Mouse (Mus musculus) intestine, embryonic 15.5 days (tissue): ENCODE results near the gene Grtp1. TPM values are rescaled to one million over a fixed set of nuclear protein-coding genes. Genes with fewer than 3 reads are reported as not detected.

Source experiments
- ATAC-seq: fragments of 200-750 bp; cut with Nextera tagmentation; 2 replicates; pipeline ENCODE4 v1.8.0; 2017; ENCODE audit warnings: moderate TSS enrichment, moderate library complexity
- H3K27ac ChIP-seq: fragments of 300-500 bp; sonication (generic); 2 replicates; pipeline ENCODE4 v1.5.1; 2015; ENCODE audit warnings: mild to moderate bottlenecking, inconsistent platforms
- H3K27me3 ChIP-seq: fragments of 300-500 bp; sonication (generic); replicated peaks from 2 replicates; pipeline ENCODE4 v1.6.1; 2015; ENCODE audit warnings: inconsistent platforms
- H3K36me3 ChIP-seq: fragments of 300-500 bp; sonication (generic); 2 replicates; pipeline ENCODE4 v1.6.1; 2015; ENCODE audit warnings: inconsistent platforms
- H3K4me1 ChIP-seq: fragments of 300-500 bp; sonication (generic); replicated peaks from 2 replicates; pipeline ENCODE4 v1.6.1; 2015; ENCODE audit warnings: inconsistent platforms
- H3K4me2 ChIP-seq: fragments of 300-500 bp; sonication (generic); replicated peaks from 2 replicates; pipeline ENCODE4 v1.6.1; 2015; ENCODE audit warnings: mild to moderate bottlenecking, inconsistent platforms
- H3K4me3 ChIP-seq: fragments of 300-500 bp; sonication (generic); replicated peaks from 2 replicates; pipeline ENCODE4 v1.5.1; 2015; ENCODE audit warnings: inconsistent platforms
- H3K9ac ChIP-seq: fragments of 300-500 bp; sonication (generic); 2 replicates; pipeline ENCODE4 v1.6.1; 2015; ENCODE audit warnings: inconsistent platforms
- H3K9me3 ChIP-seq: fragments of 300-500 bp; sonication (generic); 2 replicates; pipeline ENCODE4 v1.6.1; 2016; ENCODE audit warnings: inconsistent platforms
- WGBS: fragments of 180-500 bp; shearing (Covaris S2); methylation state at CpG from one replicate; pipeline ENCODE4 v1.1.7; 2015; 5-methylcytosine and 5-hydroxymethylcytosine counted together
- polyA plus RNA-seq: library from polyadenylated mRNA; unstranded; fragments of >200 nt; fragmentation: Nextera tagmentation; extraction: Ambion mirVana; gene quantifications from 2 replicates; pipeline ENCODE4 v1.2.1, GENCODE M21; 2015

Gene Grtp1
- polyA plus RNA-seq, 1 experiment from 2014 or later: 51.6 TPM

GRCm38 (mm10) chr8:13180911-13181690, 19.3 kb downstream of the Grtp1 start:
- 80% methylated on average over 18 of the region's 18 CpGs for WGBS
- no peaks in the 10 kb centered on the region for H3K27me3 ChIP-seq

DNA sequence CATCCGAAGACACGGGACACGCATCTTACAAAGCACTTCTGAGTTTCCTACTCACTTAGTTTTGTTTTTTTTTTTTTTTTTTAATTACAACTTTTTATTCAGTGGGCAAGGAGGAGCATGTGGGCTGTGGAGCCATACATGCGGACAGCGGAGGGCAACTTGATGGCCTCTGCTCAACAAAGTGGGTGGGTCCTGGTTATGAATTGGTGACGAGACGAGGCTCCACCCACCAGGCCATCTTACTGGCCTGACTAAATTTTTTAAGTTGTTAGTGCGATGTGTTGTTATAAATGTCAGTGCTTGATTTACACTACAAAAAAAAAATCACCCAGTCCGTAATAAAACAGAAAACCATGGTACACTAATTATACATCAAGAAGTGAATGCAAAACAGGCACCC, 20.0 kb downstream of the Grtp1 start:
- Histone ChIP-seq H3K36me3 (peaks cover 9% of the 10 kb centered on the region; the same call in 1 of the 2 replicates), H3K9ac (no peak overlapping the region), H3K27me3 (no peaks in the 10 kb centered on the region), H3K4me2 (no peak overlapping the region), H3K4me1 (no peaks in the 10 kb centered on the region), H3K4me3 (no peak overlapping the region), H3K9me3 (no peaks in the 10 kb centered on the region), H3K27ac (no peak overlapping the region)
- ATAC-seq: no peak
- WGBS: 81% methylated on average over 9 of the region's 9 CpGs

More at GRCm38 (mm10) chr8:13180911-13181690, 19.3 kb downstream of the Grtp1 start:
- Histone ChIP-seq H3K9me3 (no peaks in the 10 kb centered on the region), H3K36me3 (peaks cover 3% of the 10 kb centered on the region; the same call in 1 of the 2 replicates), H3K4me2 (no peak overlapping the region), H3K27ac (no peak overlapping the region), H3K4me3 (no peak overlapping the region), H3K9ac (no peak overlapping the region), H3K4me1 (no peaks in the 10 kb centered on the region)
- no peak for ATAC-seq

DNA sequence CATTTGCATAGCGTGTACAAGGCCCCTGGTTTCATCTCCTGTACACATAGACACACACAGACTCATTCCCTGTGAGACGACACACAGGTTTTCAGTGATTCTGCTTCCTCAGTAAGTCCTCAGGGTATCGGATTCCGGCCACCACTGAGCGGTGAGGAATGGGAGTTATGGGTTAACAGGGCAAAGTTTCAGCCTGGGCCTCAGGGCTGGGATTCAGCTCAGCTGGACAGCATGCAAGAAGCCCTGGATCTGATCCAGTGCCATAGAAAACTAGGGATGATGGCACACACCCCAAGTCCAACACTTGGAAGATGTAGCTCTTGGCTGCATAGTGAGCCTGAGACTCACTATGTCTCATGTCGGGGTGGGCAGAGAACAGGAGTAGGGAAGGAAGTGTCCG, 20.5 kb downstream of the Grtp1 start:
- peaks cover 12% of the 10 kb centered on the region; the same call in 1 of the 2 replicates for H3K36me3 ChIP-seq
- 78% methylated on average over 7 of the region's 7 CpGs for WGBS

GRCm38 (mm10) chr8:13179482-13179881, 20.9 kb downstream of the Grtp1 start:
- Histone ChIP-seq H3K4me2 (no peak overlapping the region), H3K27ac (no peak overlapping the region), H3K4me1 (no peaks in the 10 kb centered on the region), H3K4me3 (no peak overlapping the region), H3K9me3 (no peaks in the 10 kb centered on the region), H3K9ac (no peak overlapping the region), H3K36me3 (peaks cover 15% of the 10 kb centered on the region; the same call in 1 of the 2 replicates), H3K27me3 (no peaks in the 10 kb centered on the region)
- WGBS: 79% methylated on average over 6 of the region's 6 CpGs
- no peak for ATAC-seq

More for the DNA sequence above, 20.5 kb downstream of the Grtp1 start:
- no peak overlapping the region for H3K4me2 ChIP-seq
- H3K9ac ChIP-seq: no peak overlapping the region
- no peak overlapping the region for H3K4me3 ChIP-seq
- H3K27ac ChIP-seq: no peak overlapping the region
- no peaks in the 10 kb centered on the region for H3K9me3 ChIP-seq
- no peaks in the 10 kb centered on the region for H3K27me3 ChIP-seq
- no peak for ATAC-seq
- no peaks in the 10 kb centered on the region for H3K4me1 ChIP-seq

GRCm38 (mm10) chr8:13178137-13178536, 22.3 kb downstream of the Grtp1 start:
- no peaks in the 10 kb centered on the region for H3K9me3 ChIP-seq
- no peak overlapping the region for H3K4me3 ChIP-seq
- peaks cover 26% of the 10 kb centered on the region for H3K36me3 ChIP-seq
- H3K27me3 ChIP-seq: no peaks in the 10 kb centered on the region
- no peak overlapping the region for H3K4me2 ChIP-seq
- no peak for ATAC-seq
- H3K27ac ChIP-seq: no peak overlapping the region
- H3K4me1 ChIP-seq: no peaks in the 10 kb centered on the region
- no peak overlapping the region for H3K9ac ChIP-seq
- 90% methylated on average over 5 of the region's 5 CpGs for WGBS

DNA sequence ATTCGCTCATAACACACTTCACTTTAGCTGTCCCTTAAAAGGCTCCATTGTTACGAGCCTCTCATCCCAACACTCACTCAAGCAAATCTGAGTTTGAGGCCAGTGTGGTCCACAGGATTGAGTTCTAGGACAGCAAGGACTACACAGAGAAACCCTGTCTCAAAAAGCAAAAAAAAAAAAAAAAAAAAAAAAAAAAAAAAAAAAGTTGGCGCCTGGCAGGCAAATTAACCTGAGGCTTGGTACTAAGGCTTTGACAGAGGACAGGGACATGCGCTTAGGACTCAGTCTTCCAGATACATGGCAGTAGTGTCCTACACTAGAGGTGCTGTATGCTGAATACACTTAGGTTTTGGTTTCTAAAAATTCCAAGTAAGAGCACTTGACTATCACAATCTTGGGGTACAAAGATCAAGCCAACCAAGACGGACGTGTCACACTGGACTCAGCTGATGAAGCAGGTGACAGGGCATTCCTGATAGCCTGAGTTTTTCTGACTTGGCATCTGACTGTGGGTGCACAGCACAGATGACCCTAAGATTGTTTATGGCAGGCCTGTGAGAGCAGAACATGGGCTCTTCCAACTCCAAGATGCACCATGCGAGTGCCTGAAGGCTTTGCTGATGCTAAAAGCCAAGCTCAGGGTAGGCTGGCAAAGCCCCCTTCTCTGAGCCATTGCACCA, 23.1 kb downstream of the Grtp1 start:
- no peak overlapping the region for H3K9ac ChIP-seq
- peaks cover 34% of the 10 kb centered on the region for H3K36me3 ChIP-seq
- no peaks in the 10 kb centered on the region for H3K4me1 ChIP-seq
- H3K4me2 ChIP-seq: no peak overlapping the region
- no peak overlapping the region for H3K4me3 ChIP-seq
- WGBS: 85% methylated on average over 7 of the region's 7 CpGs
- no peaks in the 10 kb centered on the region for H3K27me3 ChIP-seq
- ATAC-seq: peak; percentile 46; the same call in 1 of the 2 replicates
- no peaks in the 10 kb centered on the region for H3K9me3 ChIP-seq
- H3K27ac ChIP-seq: no peak overlapping the region

DNA sequence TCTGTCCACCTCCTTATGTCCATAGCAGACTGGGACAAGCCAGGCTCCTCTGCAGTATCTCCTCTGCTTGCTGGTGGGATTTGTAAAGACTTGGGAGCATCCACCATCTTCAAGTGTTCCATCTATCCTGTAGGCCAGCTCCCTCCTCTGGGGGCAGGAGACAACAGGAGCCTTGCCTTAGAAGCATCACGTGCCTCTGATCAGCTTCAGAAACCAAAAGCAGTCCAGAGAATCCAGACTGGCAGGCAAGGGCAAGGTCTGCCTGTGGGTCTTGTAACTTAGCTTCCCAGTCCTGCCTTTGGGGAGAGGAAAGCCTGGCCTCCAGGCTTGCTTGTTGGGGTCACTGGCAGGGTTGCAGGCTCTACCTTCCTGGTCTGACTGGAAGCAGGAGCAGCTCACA, 24.8 kb downstream of the Grtp1 start:
- no peak overlapping the region for H3K4me3 ChIP-seq
- no peak overlapping the region for H3K27ac ChIP-seq
- no peak overlapping the region for H3K4me2 ChIP-seq
- no peaks in the 10 kb centered on the region for H3K27me3 ChIP-seq
- no peak for ATAC-seq
- H3K9me3 ChIP-seq: no peaks in the 10 kb centered on the region
- peaks cover 47% of the 10 kb centered on the region for H3K36me3 ChIP-seq
- no peaks in the 10 kb centered on the region for H3K4me1 ChIP-seq
- no peak overlapping the region for H3K9ac ChIP-seq
- 87% methylated on average over 1 of the region's 1 CpGs for WGBS

DNA sequence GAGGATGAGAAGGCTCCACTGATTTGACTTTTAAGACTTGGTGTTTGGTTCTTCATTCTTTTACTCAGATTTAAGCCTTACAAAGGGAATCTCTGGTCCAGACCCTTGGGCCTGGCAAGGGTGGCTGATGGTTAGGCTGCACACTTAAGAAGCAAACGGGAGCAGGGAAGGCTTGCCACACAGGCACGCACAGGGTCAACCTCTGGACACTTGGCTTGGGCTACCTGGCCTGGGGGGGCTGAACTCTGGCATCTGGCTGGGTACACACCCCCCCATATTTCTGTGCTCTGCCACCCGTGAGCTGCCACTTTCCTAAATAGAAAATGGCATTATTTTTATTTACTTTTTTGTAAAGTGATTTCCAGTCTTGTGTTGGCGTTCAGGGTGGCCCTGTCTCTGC, 25.6 kb downstream of the Grtp1 start:
- Histone ChIP-seq H3K36me3 (peaks cover 47% of the 10 kb centered on the region), H3K27me3 (no peaks in the 10 kb centered on the region), H3K9me3 (no peaks in the 10 kb centered on the region), H3K9ac (no peak overlapping the region), H3K27ac (no peak overlapping the region), H3K4me2 (no peak overlapping the region), H3K4me1 (no peaks in the 10 kb centered on the region), H3K4me3 (no peak overlapping the region)
- 90% methylated on average over 4 of the region's 4 CpGs for WGBS
- no peak for ATAC-seq

DNA sequence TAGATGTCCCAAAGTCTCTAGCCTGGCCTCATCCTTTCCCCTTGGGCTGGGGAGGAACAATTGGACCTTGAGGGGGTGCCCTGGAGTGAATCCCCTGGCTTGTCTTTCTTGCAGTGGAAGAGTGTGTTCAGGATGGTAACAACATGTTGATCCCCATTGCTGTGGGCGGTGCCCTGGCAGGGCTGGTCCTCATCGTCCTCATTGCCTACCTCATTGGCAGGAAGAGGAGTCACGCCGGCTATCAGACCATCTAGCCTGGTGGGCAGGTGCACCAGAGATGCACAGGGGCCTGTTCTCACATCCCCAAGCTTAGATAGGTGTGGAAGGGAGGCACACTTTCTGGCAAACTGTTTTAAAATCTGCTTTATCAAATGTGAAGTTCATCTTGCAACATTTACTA, 26.1 kb downstream of the Grtp1 start:
- 86% methylated on average over 4 of the region's 4 CpGs for WGBS
- no peak overlapping the region for H3K4me3 ChIP-seq
- no peak overlapping the region for H3K27ac ChIP-seq
- no peak overlapping the region for H3K4me2 ChIP-seq
- no peaks in the 10 kb centered on the region for H3K4me1 ChIP-seq
- peaks cover 47% of the 10 kb centered on the region for H3K36me3 ChIP-seq
- no peaks in the 10 kb centered on the region for H3K9me3 ChIP-seq
- ATAC-seq: no peak
- H3K9ac ChIP-seq: no peak overlapping the region
- no peaks in the 10 kb centered on the region for H3K27me3 ChIP-seq

DNA sequence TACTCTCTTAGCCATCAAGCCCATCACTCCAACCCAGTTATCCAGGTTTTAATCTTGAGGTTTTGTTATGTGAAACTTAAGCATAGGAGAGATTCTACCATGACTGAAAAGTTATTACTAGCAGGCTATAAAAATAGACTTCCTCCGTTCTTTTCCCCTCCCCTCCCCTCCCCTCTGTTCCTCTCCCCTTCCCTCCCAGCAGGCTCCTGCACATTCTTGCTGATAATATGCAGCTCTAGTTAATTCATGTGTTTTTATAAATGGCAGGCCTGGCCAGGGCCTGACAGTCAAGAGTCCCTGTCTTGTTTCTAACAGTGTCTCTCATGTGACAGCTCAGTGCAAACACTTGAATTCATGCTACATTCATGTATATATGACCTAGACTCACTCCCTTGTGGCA, 29.9 kb downstream of the Grtp1 start:
- Histone ChIP-seq H3K27me3 (no peaks in the 10 kb centered on the region), H3K4me2 (no peak overlapping the region), H3K4me3 (no peak overlapping the region), H3K27ac (no peak overlapping the region), H3K9me3 (no peaks in the 10 kb centered on the region), H3K4me1 (no peaks in the 10 kb centered on the region), H3K36me3 (peaks cover 54% of the 10 kb centered on the region), H3K9ac (no peak overlapping the region)
- WGBS: 47% methylated on average over 1 of the region's 1 CpGs
- ATAC-seq: no peak

GRCm38 (mm10) chr8:13164361-13164760, 36.1 kb downstream of the Grtp1 start:
- WGBS: 83% methylated on average over 5 of the region's 5 CpGs
- no peak for ATAC-seq
- Histone ChIP-seq H3K27ac (no peak overlapping the region), H3K36me3 (peaks cover 14% of the 10 kb centered on the region), H3K9ac (no peak overlapping the region), H3K9me3 (no peaks in the 10 kb centered on the region), H3K27me3 (no peaks in the 10 kb centered on the region), H3K4me2 (no peak overlapping the region), H3K4me3 (no peak overlapping the region), H3K4me1 (peaks cover 16% of the 10 kb centered on the region)

GRCm38 (mm10) chr8:13163563-13163962, 36.9 kb downstream of the Grtp1 start:
- Histone ChIP-seq H3K9me3 (no peaks in the 10 kb centered on the region), H3K36me3 (peaks cover 12% of the 10 kb centered on the region), H3K4me1 (peaks cover 18% of the 10 kb centered on the region), H3K4me3 (no peak overlapping the region), H3K27me3 (no peaks in the 10 kb centered on the region), H3K27ac (no peak overlapping the region), H3K4me2 (no peak overlapping the region), H3K9ac (no peak overlapping the region)
- ATAC-seq: no peak
- 59% methylated on average over 1 of the region's 1 CpGs for WGBS
